Mouse (Mus musculus) olfactory bulb, adult 2 months (tissue): ENCODE measurements around the gene Col6a6. TPM values are rescaled to one million over a fixed set of nuclear protein-coding genes. Genes with fewer than 3 reads are reported as not detected.
"Not testable (repeated sequence)": the region's sequence is repeated elsewhere in the genome, so short reads cannot be mapped to it uniquely, and the experiment has no call there.

Experiments
- H3K27ac ChIP-seq: fragments of 200-500 bp; 2 replicates; pipeline ENCODE4 v1.5.1; 2012; ENCODE audit warnings: low read depth, low read length; ENCODE audit not compliant: insufficient read depth
- H3K4me1 ChIP-seq: fragments of 200-500 bp; 2 replicates; pipeline ENCODE4 v1.6.1; 2012; ENCODE audit warnings: low read length; ENCODE audit not compliant: control insufficient read depth, insufficient read depth
- H3K4me3 ChIP-seq: fragments of 200-500 bp; 2 replicates; pipeline ENCODE4 v1.5.1; 2012; ENCODE audit warnings: mild to moderate bottlenecking, low read depth, low read length, moderate library complexity; ENCODE audit not compliant: insufficient read depth
- CTCF ChIP-seq: fragments of 200-500 bp; IDR thresholded peaks from 2 replicates; pipeline ENCODE4 v1.5.1; 2012; ENCODE audit warnings: low read depth, mild to moderate bottlenecking, low read length, moderate library complexity; ENCODE audit not compliant: insufficient read depth
- POLR2A ChIP-seq: fragments of 200-500 bp; IDR thresholded peaks from 2 replicates; pipeline ENCODE4 v1.6.1; 2012; ENCODE audit warnings: mild to moderate bottlenecking, low read depth, low read length, moderate library complexity; ENCODE audit not compliant: insufficient read depth
- WGBS: fragments of 180-500 bp; shearing (Covaris S2); methylation state at CpG from one replicate; pipeline ENCODE4 v1.1.7; 2018; 5-methylcytosine and 5-hydroxymethylcytosine counted together
- polyA plus RNA-seq: library from polyadenylated mRNA; stranded (reverse); fragments of >200 nt; gene quantifications from 2 replicates; pipeline ENCODE4 v1.2.4, GENCODE M21; 2012; ENCODE audit warnings: low replicate concordance; ENCODE audit not compliant: missing spikeins, insufficient read depth, insufficient read length

Col6a6 gene
- polyA plus RNA-seq, 1 experiment = not detected

DNA sequence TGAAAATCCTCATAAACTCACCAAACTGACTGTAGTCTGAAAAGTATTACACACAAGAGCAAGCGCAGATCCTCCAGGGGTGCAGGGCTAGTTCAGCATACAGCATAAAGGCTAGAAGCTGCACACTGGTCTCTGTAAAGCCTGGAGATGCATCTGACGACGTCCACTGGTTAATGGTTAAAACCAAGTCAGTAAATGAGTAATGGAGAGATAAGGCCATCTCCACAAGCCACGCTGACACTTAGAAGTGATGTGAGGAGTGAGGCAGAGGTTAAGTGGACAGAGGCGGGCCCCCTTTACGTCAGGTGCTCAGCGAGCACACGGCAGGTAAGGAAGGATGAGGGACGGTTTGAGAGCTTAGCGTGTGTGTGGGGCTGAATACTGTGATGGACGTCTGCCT lies 152.0 kb downstream of the Col6a6 start:
- WGBS = 88% methylated on average over 11 of the region's 11 CpGs
- no peak for TF ChIP-seq CTCF
- TF ChIP-seq POLR2A = no peak
- Histone ChIP-seq H3K4me3 (no peak overlapping the region), H3K4me1 (no peaks in the 10 kb centered on the region), H3K27ac (no peak overlapping the region)

DNA sequence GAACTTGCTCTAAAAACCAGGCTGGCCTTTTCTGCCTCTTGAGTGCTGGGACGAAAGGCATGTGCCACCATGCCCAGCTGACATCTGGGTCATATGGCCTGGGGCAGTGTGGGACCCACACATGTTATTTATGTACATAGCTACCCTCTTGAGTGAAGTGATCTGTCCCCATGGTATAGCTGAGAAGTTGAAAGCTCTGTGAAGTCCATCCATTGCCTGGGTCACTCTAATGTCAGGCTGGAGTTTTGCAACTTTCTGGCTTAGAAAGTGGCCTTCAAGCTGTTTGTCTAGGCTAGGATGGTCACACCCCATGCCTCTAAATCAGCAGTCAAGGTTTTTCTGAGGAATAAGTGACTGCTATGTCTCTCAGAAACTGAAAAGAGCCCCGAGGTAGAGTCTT lies 155.9 kb downstream of the Col6a6 start:
- no peaks in the 10 kb centered on the region for H3K4me1 ChIP-seq
- no peak overlapping the region for H3K27ac ChIP-seq
- TF ChIP-seq CTCF (no peak), POLR2A (no peak)
- WGBS = 88% methylated on average over 2 of the region's 2 CpGs
- no peak overlapping the region for H3K4me3 ChIP-seq

DNA sequence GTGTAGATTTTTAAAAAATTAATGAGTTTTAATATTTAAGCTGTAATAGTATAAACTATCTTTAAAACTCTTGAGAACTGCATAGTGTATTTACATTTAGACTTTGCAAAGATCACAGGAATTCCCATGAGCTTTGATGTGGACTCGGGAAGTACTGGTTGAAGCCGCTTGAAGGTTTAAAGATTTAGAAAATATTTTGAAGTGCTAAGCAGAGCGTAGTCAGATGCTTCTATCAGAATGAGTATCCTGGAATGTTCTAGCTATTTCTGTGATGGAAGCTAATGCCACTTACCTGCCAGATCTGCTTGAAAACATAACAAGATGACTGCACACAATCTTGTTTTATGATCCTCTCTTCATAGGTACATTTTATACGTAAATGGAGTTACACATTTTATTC lies 157.0 kb downstream of the Col6a6 start:
- Histone ChIP-seq H3K4me3 (no peak overlapping the region), H3K27ac (no peak overlapping the region), H3K4me1 (no peaks in the 10 kb centered on the region)
- TF ChIP-seq POLR2A = no peak
- TF ChIP-seq CTCF = no peak
- WGBS = 95% methylated on average over 4 of the region's 4 CpGs

- no peaks in the 10 kb centered on the region for H3K4me1 ChIP-seq
- no peak overlapping the region for H3K27ac ChIP-seq
- 90% methylated on average over 7 of the region's 7 CpGs for WGBS
- H3K4me3 ChIP-seq = no peak overlapping the region
- TF ChIP-seq CTCF = no peak
- no peak for TF ChIP-seq POLR2A
Observed at GRCm38 (mm10) chr9:105665269-105665668, 162.7 kb downstream of the Col6a6 start.

DNA sequence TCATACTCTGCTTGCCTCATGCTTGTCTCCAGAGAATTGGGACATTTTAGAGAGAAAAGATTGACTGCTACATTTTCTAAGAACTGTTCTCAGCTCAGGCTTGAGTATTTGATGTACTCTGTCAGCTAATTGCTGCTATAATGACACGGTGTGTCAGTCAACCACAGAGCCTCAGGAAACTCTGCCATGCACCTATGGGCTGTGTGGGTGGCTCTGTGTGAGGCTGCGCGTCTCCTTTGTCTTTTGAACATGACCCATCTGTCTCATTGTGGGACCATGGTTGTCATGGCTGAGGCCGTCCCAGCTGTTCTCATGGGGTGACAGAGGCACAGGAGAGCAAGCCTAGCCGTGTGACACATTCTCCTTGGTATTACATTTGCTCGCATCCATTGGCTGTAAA lies 168.1 kb downstream of the Col6a6 start:
- Histone ChIP-seq H3K27ac (no peak overlapping the region), H3K4me1 (no peaks in the 10 kb centered on the region; the same call in 1 of the 2 replicates), H3K4me3 (no peak overlapping the region)
- TF ChIP-seq CTCF (no peak), POLR2A (no peak)
- 89% methylated on average over 6 of the region's 6 CpGs for WGBS

GRCm38 (mm10) chr9:105658216-105658615 lies 169.7 kb downstream of the Col6a6 start:
- Histone ChIP-seq H3K4me1 (no peaks in the 10 kb centered on the region; the same call in 1 of the 2 replicates), H3K27ac (no peak overlapping the region), H3K4me3 (no peak overlapping the region)
- TF ChIP-seq CTCF = no peak
- no peak for TF ChIP-seq POLR2A
- 96% methylated on average over 12 of the region's 12 CpGs for WGBS

- TF ChIP-seq POLR2A (no peak), CTCF (no peak)
- H3K4me3 ChIP-seq = no peak overlapping the region
- no peak overlapping the region for H3K27ac ChIP-seq
- peaks cover 4% of the 10 kb centered on the region; the same call in 1 of the 2 replicates for H3K4me1 ChIP-seq
- 69% methylated on average over 2 of the region's 2 CpGs for WGBS
Observed at GRCm38 (mm10) chr9:105656189-105656588, 171.8 kb downstream of the Col6a6 start.

- Histone ChIP-seq H3K4me3 (peak within 1 kb of the TSS; percentile 98), H3K27ac (0 out of 2 replicates have a peak within 1 kb of the TSS, but pooled peaks have one; percentile 43), H3K4me1 (peaks cover 21% of the 10 kb centered on the region; the same call in 1 of the 2 replicates)
- TF ChIP-seq POLR2A (peak; percentile 91), CTCF (no peak)
- 4% methylated on average over 37 of the region's 37 CpGs for WGBS
Observed at GRCm38 (mm10) chr9:105642460-105643371, 185.2 kb downstream of the Col6a6 start, which contains the start of gene Pik3r4. Pik3r4 (plus strand) TSS chr9:105642978.

- WGBS = 82% methylated on average over 6 of the region's 6 CpGs
- H3K27ac ChIP-seq, H3K4me3 ChIP-seq: not testable (repeated sequence)
- peaks cover 16% of the 10 kb centered on the region; the same call in 1 of the 2 replicates for H3K4me1 ChIP-seq
Observed at GRCm38 (mm10) chr9:105641377-105641776, 186.6 kb downstream of the Col6a6 start.

Other genes with a start within 250 kb of the Col6a6 start
- not detected in 2 replicates for gene Pik3r4, start 185.2 kb downstream of the Col6a6 start, polyA plus RNA-seq
- not detected in 2 replicates for gene Col6a5, start 132.5 kb upstream of the Col6a6 start, polyA plus RNA-seq